In the genomic region with DNA sequence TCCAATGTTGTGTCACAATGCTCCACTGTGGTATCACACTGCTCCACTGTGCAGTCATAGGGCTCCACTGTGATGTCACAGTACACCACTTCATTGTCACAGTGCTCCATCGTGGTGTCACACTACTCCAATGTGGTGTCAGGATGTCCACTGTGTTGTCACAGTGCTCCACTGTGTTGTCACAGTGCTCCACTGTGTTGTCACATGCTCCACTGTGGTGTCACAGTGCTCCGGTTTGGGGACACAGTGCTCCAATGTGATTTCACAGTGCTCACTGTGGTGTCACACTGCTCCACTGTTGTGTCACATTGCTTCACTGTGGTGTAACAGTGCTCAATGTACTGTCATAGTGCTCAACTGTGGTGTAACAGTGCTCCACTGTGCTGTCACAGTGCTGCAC, we compare ENCODE assay signal across 14 mouse cellular contexts.
A peak's percentile ranks its signal among the peaks of the same experiment; 100 is the strongest.
DNase-seq lines count a peak whose midpoint lies in the region; ATAC-seq and TF ChIP-seq lines count a peak whose summit lies in the region.
"Had no signal": no experiment of that assay in that cellular context is flagged by ENCODE, and none has a peak within 500 bp of the region (broad histone marks: within the 10 kb centered on the region; RNA-seq: fewer than 3 reads in every experiment).

No protein-coding gene starts in this region.

- no peak overlapping the region for H3K4me2 ChIP-seq in kidney, embryonic 15.5 days
- no peak overlapping the region for H3K4me2 ChIP-seq in liver, postnatal 0 days (ENCODE audit: low read depth, low read length)
- H3K4me2 ChIP-seq: forebrain, embryonic 12.5 days; limb, embryonic 15.5 days; midbrain, embryonic 13.5 days had no signal

- H3K27me3 ChIP-seq in kidney, embryonic 15.5 days: no peaks in the 10 kb centered on the region
- no peaks in the 10 kb centered on the region for H3K27me3 ChIP-seq in embryonic facial prominence, embryonic 10.5 days (replicated peaks; ENCODE audit: low read depth, poor library complexity, severe bottlenecking)
- H3K27me3 ChIP-seq in liver, postnatal 0 days (ENCODE audit: insufficient read depth, low read length): no peaks in the 10 kb centered on the region
- H3K27me3 ChIP-seq: forebrain, embryonic 12.5 days; limb, embryonic 15.5 days; midbrain, embryonic 13.5 days had no signal

- DNase-seq in kidney, postnatal 14 days: no peak
- peak; percentile 4 for DNase-seq in MN1 (ENCODE audit: low spot score)
- DNase-seq in embryonic facial prominence, embryonic 10.5 days (ENCODE audit: low spot score): peak; percentile 4
- peak; percentile 5 for DNase-seq in liver, postnatal 0 days
- no peak for DNase-seq in right cerebral cortex, adult 2 months (ENCODE audit: low spot score in 2 of 2)
- no peak for DNase-seq in right cerebral cortex, postnatal 10 days (ENCODE audit: low spot score in 2 of 2)
- DNase-seq: kidney, adult 18-20 months; lung, postnatal 10 days; thymus, adult 2 months had no signal

- no peak overlapping the region for H3K27ac ChIP-seq in kidney, embryonic 15.5 days
- H3K27ac ChIP-seq in embryonic facial prominence, embryonic 10.5 days (replicated peaks): no peak overlapping the region
- H3K27ac ChIP-seq in liver, postnatal 0 days (ENCODE audit: low read depth): no peak overlapping the region
- H3K27ac ChIP-seq: forebrain, embryonic 12.5 days; hindbrain, postnatal 0 days; limb, embryonic 15.5 days; midbrain, embryonic 13.5 days had no signal

- H3K4me1 ChIP-seq in kidney, embryonic 15.5 days: no peaks in the 10 kb centered on the region
- H3K4me1 ChIP-seq in embryonic facial prominence, embryonic 10.5 days: no peaks in the 10 kb centered on the region
- no peaks in the 10 kb centered on the region for H3K4me1 ChIP-seq in liver, postnatal 0 days (ENCODE audit: insufficient read depth)
- H3K4me1 ChIP-seq: forebrain, embryonic 12.5 days; limb, embryonic 15.5 days; midbrain, embryonic 13.5 days had no signal

- H3K4me3 ChIP-seq in kidney, embryonic 15.5 days (replicated peaks): no peak overlapping the region
- H3K4me3 ChIP-seq in embryonic facial prominence, embryonic 10.5 days: no peak overlapping the region
- H3K4me3 ChIP-seq in liver, postnatal 0 days (ENCODE audit: low read depth, low read length): no peak overlapping the region
- H3K4me3 ChIP-seq: forebrain, embryonic 12.5 days; limb, embryonic 15.5 days; midbrain, embryonic 13.5 days had no signal

- TF ChIP-seq CTCF in liver, postnatal 0 days (IDR thresholded peaks at IDR 0.05; ENCODE audit: low read depth): no peak

- H3K36me3 ChIP-seq in kidney, embryonic 15.5 days: no peaks in the 10 kb centered on the region
- no peaks in the 10 kb centered on the region for H3K36me3 ChIP-seq in embryonic facial prominence, embryonic 10.5 days (replicated peaks)
- no peaks in the 10 kb centered on the region for H3K36me3 ChIP-seq in liver, postnatal 0 days (replicated peaks; ENCODE audit: insufficient read depth, low read length)
- H3K36me3 ChIP-seq: forebrain, embryonic 12.5 days; limb, embryonic 15.5 days; midbrain, embryonic 13.5 days had no signal

- 82% methylated on average over 2 of the region's 2 CpGs for WGBS in kidney, embryonic 15.5 days
- 84% methylated on average over 2 of the region's 2 CpGs for WGBS in embryonic facial prominence, embryonic 10.5 days
- 74% methylated on average over 2 of the region's 2 CpGs for WGBS in liver, postnatal 0 days (ENCODE audit: insufficient replicate concordance)

- no peak for TF ChIP-seq EP300 in liver, postnatal 0 days (IDR thresholded peaks at IDR 0.05; ENCODE audit: low read depth)

- H3K9ac ChIP-seq in kidney, embryonic 15.5 days: no peak overlapping the region
- no peak overlapping the region for H3K9ac ChIP-seq in liver, postnatal 0 days (replicated peaks)
- H3K9ac ChIP-seq: forebrain, embryonic 12.5 days; limb, embryonic 15.5 days; midbrain, embryonic 13.5 days had no signal

- ATAC-seq in kidney, embryonic 15.5 days (replicated peaks; ENCODE audit: low FRiP score): 0 out of 2 replicates have a peak, but pooled peaks have one; percentile 43
- ATAC-seq in liver, postnatal 0 days: no peak
- ATAC-seq: hindbrain, postnatal 0 days had no signal

- peaks cover 27% of the 10 kb centered on the region for H3K9me3 ChIP-seq in kidney, embryonic 15.5 days (replicated peaks)
- peaks cover 88% of the 10 kb centered on the region for H3K9me3 ChIP-seq in embryonic facial prominence, embryonic 10.5 days
- H3K9me3 ChIP-seq in liver, postnatal 0 days (ENCODE audit: low read length): peaks cover 11% of the 10 kb centered on the region

Comparison
In these comparisons a context has a peak if more than half of its experiments do, and no peak if none do; other contexts are left out.
1. DNase-seq: peak in MN1 (single experiment), embryonic facial prominence, embryonic 10.5 days (single experiment) and liver, postnatal 0 days (single experiment); none in kidney, postnatal 14 days (single experiment), right cerebral cortex, adult 2 months (0 of 2) and right cerebral cortex, postnatal 10 days (0 of 2).